Mouse (Mus musculus) heart, embryonic 12.5 days (tissue): ENCODE data around the gene Fam217b. TPM values are rescaled to one million over a fixed set of nuclear protein-coding genes. Genes with fewer than 3 reads are reported as not detected.
A peak's percentile ranks its signal among the peaks of the same experiment; 100 is the strongest.

Experiments
- ATAC-seq: fragments of 200-750 bp; cut with Nextera tagmentation; 2 replicates; pipeline ENCODE4 v1.8.0; 2017; ENCODE audit warnings: moderate TSS enrichment, moderate library complexity; ENCODE audit not compliant: insufficient number of reproducible peaks, low FRiP score
- H3K27ac ChIP-seq: fragments of 300-500 bp; sonication (generic); 2 replicates; pipeline ENCODE4 v1.5.1; 2016; ENCODE audit warnings: mild to moderate bottlenecking, moderate library complexity; ENCODE audit not compliant: poor library complexity, severe bottlenecking
- H3K27me3 ChIP-seq: fragments of 300-500 bp; sonication (generic); replicated peaks from 2 replicates; pipeline ENCODE4 v1.6.1; 2016; ENCODE audit warnings: mild to moderate bottlenecking, moderate library complexity
- H3K36me3 ChIP-seq: fragments of 300-500 bp; sonication (generic); 2 replicates; pipeline ENCODE4 v1.6.1; 2016; ENCODE audit warnings: mild to moderate bottlenecking, moderate library complexity
- H3K4me1 ChIP-seq: fragments of 300-500 bp; sonication (generic); replicated peaks from 2 replicates; pipeline ENCODE4 v1.6.1; 2016; ENCODE audit warnings: mild to moderate bottlenecking
- H3K4me2 ChIP-seq: fragments of 300-500 bp; sonication (generic); 2 replicates; pipeline ENCODE4 v1.6.1; 2016; ENCODE audit warnings: mild to moderate bottlenecking, moderate library complexity
- H3K4me3 ChIP-seq: fragments of 300-500 bp; sonication (generic); 2 replicates; pipeline ENCODE4 v1.5.1; 2016; ENCODE audit warnings: mild to moderate bottlenecking
- H3K9ac ChIP-seq: fragments of 300-500 bp; sonication (generic); 2 replicates; pipeline ENCODE4 v1.6.1; 2016; ENCODE audit warnings: mild to moderate bottlenecking, moderate library complexity
- H3K9me3 ChIP-seq: fragments of 300-500 bp; sonication (generic); replicated peaks from 2 replicates; pipeline ENCODE4 v1.6.1; 2016; ENCODE audit warnings: mild to moderate bottlenecking, moderate library complexity
- WGBS: fragments of 180-500 bp; shearing (Covaris S2); methylation state at CpG from one replicate; pipeline ENCODE4 v1.1.7; 2016; 5-methylcytosine and 5-hydroxymethylcytosine counted together
- polyA plus RNA-seq: library from polyadenylated mRNA; unstranded; fragments of >200 nt; fragmentation: Nextera tagmentation; extraction: Ambion mirVana; gene quantifications from 2 replicates; pipeline ENCODE4 v1.2.1, GENCODE M21; 2016

The Fam217b gene
- polyA plus RNA-seq, 1 experiment from 2014 or later = 6.9 TPM

DNA sequence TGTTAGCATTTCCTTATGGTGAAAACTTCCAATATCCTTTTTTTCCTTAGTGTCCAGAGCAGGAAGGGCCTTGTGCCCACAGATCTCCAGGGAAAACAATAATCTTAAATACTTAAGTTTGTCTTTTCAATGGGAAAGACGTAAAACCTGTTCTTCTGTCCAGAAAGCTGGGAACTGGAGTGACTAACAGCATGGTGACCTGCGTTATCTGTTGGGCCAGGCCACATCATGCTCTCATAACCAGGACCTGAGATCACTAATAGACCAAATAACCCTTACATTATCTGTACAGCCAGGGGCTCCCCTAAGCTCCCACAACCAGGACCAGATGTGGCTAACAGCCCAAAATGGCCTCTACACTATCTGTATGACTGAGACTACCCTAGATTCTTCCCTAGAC lies 19.6 kb downstream of the Fam217b start:
- H3K36me3 ChIP-seq = no peaks in the 10 kb centered on the region
- H3K27me3 ChIP-seq = no peaks in the 10 kb centered on the region
- no peak for ATAC-seq
- H3K9me3 ChIP-seq = no peaks in the 10 kb centered on the region
- H3K27ac ChIP-seq = no peak overlapping the region
- no peak overlapping the region for H3K9ac ChIP-seq
- no peak overlapping the region for H3K4me2 ChIP-seq
- no peak overlapping the region for H3K4me3 ChIP-seq
- H3K4me1 ChIP-seq = 0 out of 2 replicates have a peak, but pooled peaks cover 4% of the 10 kb centered on the region
- WGBS = 70% methylated on average over 2 of the region's 2 CpGs

- no peak overlapping the region for H3K9ac ChIP-seq
- no peak overlapping the region for H3K4me2 ChIP-seq
- 58% methylated on average over 9 of the region's 9 CpGs for WGBS
- no peaks in the 10 kb centered on the region for H3K9me3 ChIP-seq
- no peaks in the 10 kb centered on the region for H3K27me3 ChIP-seq
- H3K27ac ChIP-seq = no peak overlapping the region
- H3K4me1 ChIP-seq = no peaks in the 10 kb centered on the region
- H3K4me3 ChIP-seq = no peak overlapping the region
- H3K36me3 ChIP-seq = no peaks in the 10 kb centered on the region
- ATAC-seq = no peak
These were observed 23.0 kb downstream of the Fam217b start for GRCm38 (mm10) chr2:178437311-178437710.

DNA sequence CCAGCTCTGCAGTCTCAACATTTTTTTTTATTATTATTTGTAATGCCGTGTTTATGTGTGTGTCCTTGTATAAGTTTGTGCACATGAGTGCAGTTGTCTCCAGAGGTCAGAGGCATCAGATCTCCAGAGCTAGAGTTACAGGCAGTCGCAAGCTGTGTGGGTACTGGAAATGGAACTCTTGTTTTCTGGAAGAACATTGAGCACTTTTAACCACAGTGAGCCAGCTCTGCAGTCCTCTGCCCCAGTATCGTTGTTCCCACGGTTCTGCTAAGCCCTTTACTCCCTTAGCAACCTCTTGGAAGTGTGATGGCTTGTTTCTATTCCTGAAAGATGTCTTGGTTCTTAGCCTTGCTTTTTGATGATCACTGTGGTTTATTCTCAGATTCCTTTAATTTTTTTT lies 35.1 kb downstream of the Fam217b start:
- Histone ChIP-seq H3K27ac (no peak overlapping the region), H3K4me1 (no peaks in the 10 kb centered on the region), H3K9ac (no peak overlapping the region), H3K4me3 (no peak overlapping the region), H3K9me3 (no peaks in the 10 kb centered on the region), H3K27me3 (no peaks in the 10 kb centered on the region), H3K4me2 (no peak overlapping the region), H3K36me3 (no peaks in the 10 kb centered on the region)
- WGBS = 86% methylated on average over 4 of the region's 4 CpGs
- no peak for ATAC-seq

DNA sequence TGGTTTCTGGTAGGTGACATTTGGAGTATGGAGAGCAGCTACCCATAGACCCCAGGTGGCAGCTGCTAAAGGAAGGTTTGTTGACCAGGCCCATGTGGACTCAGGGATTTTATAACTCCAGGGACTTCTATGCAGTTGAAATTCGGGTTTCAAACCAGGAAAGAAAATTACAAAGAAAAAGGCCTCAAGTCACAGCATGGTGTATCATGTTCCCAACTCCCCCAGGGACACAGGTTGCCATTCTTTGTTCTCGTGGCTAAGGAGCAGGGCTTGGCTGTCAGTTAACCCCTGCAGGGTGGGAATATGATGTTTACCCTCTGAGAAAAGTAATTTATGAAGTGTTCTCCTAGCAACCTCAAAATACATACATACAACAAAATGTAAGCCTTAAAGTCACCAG lies 35.9 kb downstream of the Fam217b start:
- no peak overlapping the region for H3K27ac ChIP-seq
- H3K4me2 ChIP-seq = no peak overlapping the region
- no peaks in the 10 kb centered on the region for H3K36me3 ChIP-seq
- H3K9me3 ChIP-seq = no peaks in the 10 kb centered on the region
- no peak for ATAC-seq
- H3K4me1 ChIP-seq = 0 out of 2 replicates have a peak, but pooled peaks cover 2% of the 10 kb centered on the region
- WGBS = 28% methylated on average over 2 of the region's 2 CpGs
- H3K27me3 ChIP-seq = no peaks in the 10 kb centered on the region
- no peak overlapping the region for H3K9ac ChIP-seq
- H3K4me3 ChIP-seq = no peak overlapping the region

- Histone ChIP-seq H3K4me3 (no peak overlapping the region), H3K36me3 (no peaks in the 10 kb centered on the region), H3K9ac (no peak overlapping the region), H3K27ac (no peak overlapping the region), H3K4me1 (0 out of 2 replicates have a peak, but pooled peaks cover 3% of the 10 kb centered on the region), H3K9me3 (no peaks in the 10 kb centered on the region), H3K4me2 (no peak overlapping the region), H3K27me3 (no peaks in the 10 kb centered on the region)
- ATAC-seq = no peak
- WGBS = 57% methylated on average over 10 of the region's 10 CpGs
These were observed 36.6 kb downstream of the Fam217b start for GRCm38 (mm10) chr2:178450961-178451360.

- H3K4me1 ChIP-seq = 0 out of 2 replicates have a peak, but pooled peaks cover 3% of the 10 kb centered on the region
- no peak overlapping the region for H3K4me3 ChIP-seq
- peak; percentile 29; the same call in 1 of the 2 replicates for ATAC-seq
- H3K4me2 ChIP-seq = no peak overlapping the region
- WGBS = 54% methylated on average over 17 of the region's 17 CpGs
- no peak overlapping the region for H3K9ac ChIP-seq
- no peaks in the 10 kb centered on the region for H3K27me3 ChIP-seq
- no peak overlapping the region for H3K27ac ChIP-seq
- H3K36me3 ChIP-seq = no peaks in the 10 kb centered on the region
- H3K9me3 ChIP-seq = no peaks in the 10 kb centered on the region
These were observed 40.6 kb downstream of the Fam217b start for GRCm38 (mm10) chr2:178454664-178455516.

DNA sequence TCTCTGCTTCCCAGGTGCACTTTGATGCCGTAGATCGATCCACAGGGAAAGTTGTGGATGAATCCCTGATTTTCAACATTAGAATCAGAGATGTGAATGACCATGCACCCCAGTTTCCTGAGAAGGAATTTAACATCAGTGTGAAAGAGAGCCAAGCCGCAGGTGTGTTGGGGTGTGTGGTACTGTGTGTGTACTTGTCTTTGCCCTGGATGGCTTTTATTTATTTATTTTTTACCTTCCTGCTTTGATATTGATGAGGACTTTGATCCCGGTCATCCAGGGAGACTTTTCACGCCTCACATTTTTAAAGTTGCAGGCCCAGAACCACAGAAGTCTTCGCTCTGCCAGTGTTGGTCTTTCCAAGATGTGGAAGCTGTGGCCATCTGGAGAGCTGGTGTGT lies 43.1 kb downstream of the Fam217b start:
- 87% methylated on average over 6 of the region's 6 CpGs for WGBS
- Histone ChIP-seq H3K27ac (no peak overlapping the region), H3K4me2 (no peak overlapping the region), H3K36me3 (no peaks in the 10 kb centered on the region), H3K9me3 (no peaks in the 10 kb centered on the region; the same call in none of the 2 replicates), H3K9ac (no peak overlapping the region), H3K4me3 (no peak overlapping the region), H3K27me3 (no peaks in the 10 kb centered on the region), H3K4me1 (0 out of 2 replicates have a peak, but pooled peaks cover 3% of the 10 kb centered on the region)
- ATAC-seq = no peak

DNA sequence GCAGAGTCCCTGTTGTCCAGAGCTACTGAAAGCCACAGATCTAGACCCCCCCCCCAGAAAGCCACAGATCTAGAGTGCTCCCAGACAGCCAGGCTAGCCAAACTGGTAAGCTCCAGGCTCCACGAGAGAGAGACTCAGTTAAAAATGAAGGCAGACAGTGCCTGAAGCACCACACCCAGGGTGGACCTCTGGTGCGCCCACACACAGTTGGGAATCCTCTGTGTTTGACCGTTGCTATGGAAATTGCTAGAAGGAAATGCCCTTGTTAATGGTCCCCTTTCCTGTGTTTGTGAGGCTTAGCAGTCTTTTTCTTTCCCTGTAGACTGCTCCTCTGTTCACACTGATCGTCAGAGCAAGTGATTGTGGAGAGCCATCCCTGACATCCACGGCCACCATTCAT lies 46.0 kb downstream of the Fam217b start:
- Histone ChIP-seq H3K27ac (no peak overlapping the region), H3K27me3 (no peaks in the 10 kb centered on the region), H3K4me1 (no peaks in the 10 kb centered on the region), H3K9ac (no peak overlapping the region), H3K36me3 (no peaks in the 10 kb centered on the region), H3K4me3 (no peak overlapping the region), H3K4me2 (no peak overlapping the region), H3K9me3 (peaks cover 2% of the 10 kb centered on the region)
- ATAC-seq = no peak
- 60% methylated on average over 5 of the region's 5 CpGs for WGBS

DNA sequence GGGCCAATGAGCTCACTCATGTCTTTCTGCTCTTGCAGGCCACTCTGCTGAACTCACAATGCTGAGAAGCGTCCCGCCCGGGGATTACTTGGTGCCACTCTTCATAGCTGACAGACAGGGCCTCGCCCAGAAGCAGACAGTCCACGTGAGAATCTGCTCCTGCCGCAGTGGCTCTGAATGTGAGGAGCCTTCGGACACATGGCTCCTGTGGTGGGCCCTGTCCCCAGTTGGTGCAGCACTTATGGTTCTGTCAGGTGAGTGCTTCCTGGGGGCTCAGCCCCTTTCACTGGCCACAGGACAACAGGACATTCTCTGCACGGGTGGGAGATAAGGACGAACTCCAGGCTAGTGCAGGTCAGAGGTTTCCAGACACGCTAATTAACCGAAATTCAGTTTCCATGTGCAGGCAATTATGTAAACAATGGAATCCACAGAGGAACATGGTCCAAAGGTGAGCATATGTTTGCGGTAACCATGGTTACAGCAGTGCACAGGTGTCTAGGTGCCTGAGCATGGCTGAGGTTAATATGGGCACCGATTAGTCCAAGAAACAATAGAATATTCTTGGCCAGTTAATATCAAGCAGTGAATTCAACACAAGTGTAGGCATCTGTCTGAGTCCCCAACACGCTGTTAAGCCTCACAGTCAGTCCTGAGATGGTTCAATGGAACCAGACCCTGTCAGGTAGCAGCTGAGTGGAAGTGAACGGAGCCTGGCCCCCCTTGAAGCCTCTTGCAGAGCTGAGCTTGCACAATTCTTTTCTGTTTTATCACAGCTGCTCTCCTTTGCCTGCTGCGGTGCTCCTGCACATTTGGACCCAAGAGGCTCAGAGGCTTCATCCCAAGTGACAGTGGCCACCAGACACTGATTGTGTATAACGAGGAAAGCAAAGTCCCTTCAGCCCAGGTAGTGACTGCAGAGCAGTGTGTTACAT lies 57.5 kb downstream of the Fam217b start:
- 69% methylated on average over 17 of the region's 17 CpGs for WGBS
- no peak for ATAC-seq

GRCm38 (mm10) chr2:178473916-178474315 lies 59.6 kb downstream of the Fam217b start:
- Histone ChIP-seq H3K27me3 (0 out of 2 replicates have a peak, but pooled peaks cover 4% of the 10 kb centered on the region), H3K9me3 (no peaks in the 10 kb centered on the region), H3K4me1 (no peaks in the 10 kb centered on the region), H3K4me3 (no peak overlapping the region), H3K4me2 (no peak overlapping the region), H3K27ac (no peak overlapping the region), H3K9ac (no peak overlapping the region), H3K36me3 (no peaks in the 10 kb centered on the region)
- 80% methylated on average over 10 of the region's 10 CpGs for WGBS
- no peak for ATAC-seq

More for the DNA sequence above, 57.5 kb downstream of the Fam217b start:
- H3K4me3 ChIP-seq = no peak overlapping the region
- 0 out of 2 replicates have a peak, but pooled peaks cover 4% of the 10 kb centered on the region for H3K27me3 ChIP-seq
- no peak overlapping the region for H3K27ac ChIP-seq
- H3K36me3 ChIP-seq = no peaks in the 10 kb centered on the region
- no peaks in the 10 kb centered on the region for H3K4me1 ChIP-seq
- H3K9me3 ChIP-seq = no peaks in the 10 kb centered on the region
- H3K9ac ChIP-seq = no peak overlapping the region
- no peak overlapping the region for H3K4me2 ChIP-seq
